Mouse (Mus musculus): ENCODE measurements around the gene Ssbp3.

DNA sequence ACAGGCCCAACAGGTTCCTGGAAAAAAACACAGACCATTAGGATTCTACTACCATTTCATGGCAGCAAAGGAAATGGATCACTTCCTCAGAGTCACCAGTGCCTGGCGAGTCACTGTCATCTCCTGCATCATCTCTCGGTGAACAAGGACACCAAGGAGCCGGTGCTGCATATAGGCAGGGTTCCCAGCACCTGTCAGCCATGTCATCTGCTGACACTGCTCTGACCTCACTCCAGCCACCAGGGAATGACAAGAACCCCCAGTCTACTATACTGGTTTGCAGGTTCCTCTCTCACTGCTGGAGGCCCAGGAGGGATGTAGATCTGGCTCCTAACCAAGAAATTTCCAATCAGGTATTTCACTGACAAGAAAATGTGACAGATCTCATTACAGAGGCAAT, 145.6 kb downstream of the Ssbp3 start:
- no peak for TF ChIP-seq TAL1 (IDR thresholded peaks at IDR 0.05; ENCODE audit: low read length)
- no peak for TF ChIP-seq GATA1 (IDR thresholded peaks at IDR 0.05; ENCODE audit: low read length)

Data from erythroblast, embryonic 14.5 days (primary cell).